Comparison of ENCODE assay signal across 11 mouse cellular contexts in genomic region chr16:88701072-88701864, GRCm38 (mm10). TPM values are rescaled to one million over a fixed set of nuclear protein-coding genes. Genes with fewer than 3 reads are reported as not detected.
DNase-seq lines count a peak whose midpoint lies in the region; ATAC-seq lines count a peak whose summit lies in the region.
"Had no signal": no experiment of that assay in that cellular context is flagged by ENCODE, and none has a peak within 500 bp of the region (broad histone marks: within the 10 kb centered on the region; RNA-seq: fewer than 3 reads in every experiment).

No protein-coding gene starts in this region.

- WGBS in embryonic facial prominence, embryonic 14.5 days = 19% methylated on average over 4 of the region's 4 CpGs

- no peaks in the 10 kb centered on the region for H3K36me3 ChIP-seq in embryonic facial prominence, embryonic 14.5 days (ENCODE audit: control insufficient read depth, insufficient read depth, low read length)
- H3K36me3 ChIP-seq: liver, embryonic 12.5 days; midbrain, embryonic 13.5 days had no signal

- no peak overlapping the region for H3K4me2 ChIP-seq in embryonic facial prominence, embryonic 14.5 days (ENCODE audit: low read depth, low read length)
- H3K4me2 ChIP-seq: liver, embryonic 12.5 days; midbrain, embryonic 13.5 days had no signal

- H3K27me3 ChIP-seq in embryonic facial prominence, embryonic 14.5 days (replicated peaks; ENCODE audit: control insufficient read depth, insufficient read depth, low read length) = no peaks in the 10 kb centered on the region
- H3K27me3 ChIP-seq: liver, embryonic 12.5 days; midbrain, embryonic 13.5 days had no signal

- no peak overlapping the region for H3K4me3 ChIP-seq in embryonic facial prominence, embryonic 14.5 days (ENCODE audit: low read depth, low read length)
- H3K4me3 ChIP-seq: liver, embryonic 12.5 days; midbrain, embryonic 13.5 days had no signal

- H3K9ac ChIP-seq in embryonic facial prominence, embryonic 14.5 days (ENCODE audit: low read depth, low read length) = no peak overlapping the region
- H3K9ac ChIP-seq: liver, embryonic 12.5 days; midbrain, embryonic 13.5 days had no signal

- peak; percentile 9 for DNase-seq in lung, postnatal 10 days
- no peak for DNase-seq in lung, postnatal 25 days (ENCODE audit: low spot score)
- peak; percentile 85 for DNase-seq in embryonic facial prominence, embryonic 14.5 days (ENCODE audit: low spot score)
- DNase-seq in naive thymus-derived CD4-positive, alpha-beta T cell, adult 2 months (ENCODE audit: low read depth) = peak; percentile 3
- DNase-seq in left cerebral cortex, adult 18-20 months (ENCODE audit: low spot score in 2 of 2) = no peak
- no peak for DNase-seq in frontal cortex, postnatal 25 days (ENCODE audit: low spot score in 2 of 2)
- no peak for DNase-seq in left cerebral cortex, postnatal 4 days

- intact Hi-C loops in left cerebral cortex, postnatal 4 days (cut with DNase I) = no loop called here

- H3K4me1 ChIP-seq in embryonic facial prominence, embryonic 14.5 days (ENCODE audit: control insufficient read depth, insufficient read depth, low read length) = peaks cover 4% of the 10 kb centered on the region; the same call in 1 of the 2 replicates
- H3K4me1 ChIP-seq: liver, embryonic 12.5 days; midbrain, embryonic 13.5 days had no signal

- ATAC-seq in embryonic facial prominence, embryonic 14.5 days (ENCODE audit: low read depth) = peak; percentile 71
- ATAC-seq: liver, embryonic 12.5 days; midbrain, embryonic 13.5 days had no signal

- no peaks in the 10 kb centered on the region for H3K9me3 ChIP-seq in embryonic facial prominence, embryonic 14.5 days (ENCODE audit: control insufficient read depth, low read length)
- H3K9me3 ChIP-seq: liver, embryonic 12.5 days; midbrain, embryonic 13.5 days had no signal

- no peak overlapping the region for H3K27ac ChIP-seq in embryonic facial prominence, embryonic 14.5 days (replicated peaks; ENCODE audit: low read depth, low read length)
- H3K27ac ChIP-seq: kidney, postnatal 0 days; liver, embryonic 12.5 days; midbrain, embryonic 13.5 days had no signal

RNA-seq across cellular contexts. Expression of gene 2310061N02Rik, which starts 6.5 kb away (rescaled TPM):
- polyA plus RNA-seq in embryonic facial prominence, embryonic 14.5 days (2014; fragmentation: Nextera tagmentation; extraction: Ambion mirVana) = not detected in 2 replicates
- total RNA-seq in left cerebral cortex, adult 18-20 months (2021) = not detected
- not detected for total RNA-seq in left cerebral cortex, postnatal 4 days (2021)
- polyA plus RNA-seq: heart, postnatal 0 days; kidney, postnatal 0 days; liver, embryonic 12.5 days; midbrain, embryonic 13.5 days had no signal

RNA-seq across cellular contexts. Expression of gene Krtap13-1, which starts 27.4 kb away (rescaled TPM):
- not detected in 2 replicates for polyA plus RNA-seq in embryonic facial prominence, embryonic 14.5 days (2014; fragmentation: Nextera tagmentation; extraction: Ambion mirVana)
- not detected for total RNA-seq in left cerebral cortex, adult 18-20 months (2021)
- not detected for total RNA-seq in left cerebral cortex, postnatal 4 days (2021)
- polyA plus RNA-seq: heart, postnatal 0 days; kidney, postnatal 0 days; liver, embryonic 12.5 days; midbrain, embryonic 13.5 days had no signal

RNA-seq across cellular contexts. Expression of gene Krtap27-1, which starts 29.8 kb away (rescaled TPM):
- polyA plus RNA-seq in embryonic facial prominence, embryonic 14.5 days (2014; fragmentation: Nextera tagmentation; extraction: Ambion mirVana) = not detected in 2 replicates
- total RNA-seq in left cerebral cortex, adult 18-20 months (2021) = not detected
- total RNA-seq in left cerebral cortex, postnatal 4 days (2021) = not detected
- polyA plus RNA-seq: heart, postnatal 0 days; kidney, postnatal 0 days; liver, embryonic 12.5 days; midbrain, embryonic 13.5 days had no signal

RNA-seq across cellular contexts. Expression of gene Krtap13, which starts 50.2 kb away (rescaled TPM):
- polyA plus RNA-seq in embryonic facial prominence, embryonic 14.5 days (2014; fragmentation: Nextera tagmentation; extraction: Ambion mirVana) = 0.51 TPM in 1 of 2 replicates, not detected in the other
- not detected for total RNA-seq in left cerebral cortex, adult 18-20 months (2021)
- not detected for total RNA-seq in left cerebral cortex, postnatal 4 days (2021)
- polyA plus RNA-seq: heart, postnatal 0 days; kidney, postnatal 0 days; liver, embryonic 12.5 days; midbrain, embryonic 13.5 days had no signal

RNA-seq across cellular contexts. Expression of gene Krtap26-1, which starts 53.7 kb away (rescaled TPM):
- 0.42 TPM in 1 of 2 replicates, not detected in the other for polyA plus RNA-seq in embryonic facial prominence, embryonic 14.5 days (2014; fragmentation: Nextera tagmentation; extraction: Ambion mirVana)
- total RNA-seq in left cerebral cortex, adult 18-20 months (2021) = not detected
- not detected for total RNA-seq in left cerebral cortex, postnatal 4 days (2021)
- polyA plus RNA-seq: heart, postnatal 0 days; kidney, postnatal 0 days; liver, embryonic 12.5 days; midbrain, embryonic 13.5 days had no signal

Comparison
In these comparisons a context has a peak if more than half of its experiments do, and no peak if none do; other contexts are left out.
1. DNase-seq: peak in lung, postnatal 10 days (single experiment), embryonic facial prominence, embryonic 14.5 days (single experiment) and naive thymus-derived CD4-positive, alpha-beta T cell, adult 2 months (single experiment); none in lung, postnatal 25 days (single experiment), left cerebral cortex, adult 18-20 months (0 of 2), frontal cortex, postnatal 25 days (0 of 2) and left cerebral cortex, postnatal 4 days (single experiment).